Comparison of ENCODE assay signal across 8 mouse cellular contexts in the genomic region with DNA sequence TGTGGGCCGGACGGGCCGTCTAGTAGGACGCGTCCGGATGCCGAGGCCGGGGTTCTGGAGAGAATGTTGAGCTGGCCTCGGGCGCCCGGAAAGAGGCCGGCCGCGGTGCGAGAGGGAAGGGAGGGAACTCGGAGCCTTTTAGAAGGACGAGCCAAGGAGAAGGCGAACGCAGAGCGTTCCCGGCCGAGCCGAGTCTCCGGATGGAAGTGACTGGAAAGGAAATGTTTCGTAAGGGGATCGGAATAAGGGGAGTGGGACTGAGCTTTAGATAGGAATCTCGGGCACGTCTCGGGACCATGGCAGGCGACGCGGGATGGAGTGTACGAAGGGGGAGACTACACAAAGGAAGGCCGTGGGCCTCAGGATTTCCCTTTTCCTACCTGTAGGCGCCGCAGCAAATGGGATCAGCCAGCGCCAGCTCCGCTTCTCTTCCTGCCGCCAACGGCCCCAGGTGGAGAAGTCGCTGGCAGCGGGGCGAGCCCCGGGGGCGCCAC. TPM values are rescaled to one million over a fixed set of nuclear protein-coding genes. Genes with fewer than 3 reads are reported as not detected.
DNase-seq lines count a peak whose midpoint lies in the region; ATAC-seq and TF ChIP-seq lines count a peak whose summit lies in the region.

No protein-coding gene starts in this region.

- TF ChIP-seq CTCF in kidney, adult 2 months (conservative IDR thresholded peaks at IDR 0.05; ENCODE audit: insufficient read depth, insufficient read length, low read depth, low read length): no peak

- peak; percentile 65 for DNase-seq in kidney, adult 2 months
- no peak for DNase-seq in kidney, adult 11 months
- DNase-seq in NIH3T3 (ENCODE audit: low read depth): peak; percentile 71
- DNase-seq in embryo, embryonic 11.5 days (ENCODE audit: low read depth, low spot score): peak; percentile 41
- DNase-seq in heart, postnatal 25 days (ENCODE audit: low spot score): peak; percentile 15
- DNase-seq in midbrain, embryonic 14.5 days: peak; percentile 82
- no peak for DNase-seq in natural killer cell, adult 2 months (ENCODE audit: low spot score in 2 of 2)

- TF ChIP-seq POLR2A in kidney, adult 2 months (IDR thresholded peaks at IDR 0.05; ENCODE audit: low read depth, low read length): peak; percentile 15

- intact Hi-C loops in heart, postnatal 25 days (cut with DNase I): loop anchor here (2.0 to 5.0 kb wide), 2 partner anchors 33 to 79 kb away; partner anchors contain the start of gene Arhgef2

- peaks cover 7% of the 10 kb centered on the region; the same call in 1 of the 2 replicates for H3K4me1 ChIP-seq in kidney, adult 2 months (ENCODE audit: control insufficient read depth, insufficient read depth, low read length)
- H3K4me1 ChIP-seq in limb, embryonic 15.5 days: peaks cover 12% of the 10 kb centered on the region
- peaks cover 17% of the 10 kb centered on the region for H3K4me1 ChIP-seq in midbrain, embryonic 14.5 days (ENCODE audit: control insufficient read depth, insufficient read depth, low read length)

- no peaks in the 10 kb centered on the region for H3K27me3 ChIP-seq in kidney, adult 2 months (replicated peaks; ENCODE audit: control insufficient read depth, insufficient read depth, low read length)
- H3K27me3 ChIP-seq in limb, embryonic 15.5 days: no peaks in the 10 kb centered on the region
- no peaks in the 10 kb centered on the region for H3K27me3 ChIP-seq in midbrain, embryonic 14.5 days (ENCODE audit: control insufficient read depth, insufficient read depth, low read length)

- peak overlapping the region; percentile 82 for H3K4me3 ChIP-seq in kidney, adult 2 months (ENCODE audit: insufficient read depth, low read depth, low read length)
- H3K4me3 ChIP-seq in limb, embryonic 15.5 days: peak overlapping the region; percentile 84
- peak overlapping the region; percentile 95 for H3K4me3 ChIP-seq in midbrain, embryonic 14.5 days (replicated peaks; ENCODE audit: low read depth, low read length)

- H3K9me3 ChIP-seq in limb, embryonic 15.5 days: no peaks in the 10 kb centered on the region
- no peaks in the 10 kb centered on the region for H3K9me3 ChIP-seq in midbrain, embryonic 14.5 days (ENCODE audit: control insufficient read depth, low read length)

- WGBS in kidney, adult 2 months: under 1% methylated on average over 45 of the region's 45 CpGs
- under 1% methylated on average over 45 of the region's 45 CpGs for WGBS in limb, embryonic 15.5 days
- under 1% methylated on average over 45 of the region's 45 CpGs for WGBS in midbrain, embryonic 14.5 days

- H3K36me3 ChIP-seq in kidney, adult 2 months (ENCODE audit: control insufficient read depth, insufficient read depth, low read length): peaks cover 11% of the 10 kb centered on the region
- H3K36me3 ChIP-seq in limb, embryonic 15.5 days: peaks cover 33% of the 10 kb centered on the region
- H3K36me3 ChIP-seq in midbrain, embryonic 14.5 days (ENCODE audit: control insufficient read depth, insufficient read depth, low read length): peaks cover 32% of the 10 kb centered on the region

- peak overlapping the region; percentile 75 for H3K4me2 ChIP-seq in limb, embryonic 15.5 days
- H3K4me2 ChIP-seq in midbrain, embryonic 14.5 days (ENCODE audit: low read length): peak overlapping the region; percentile 66

- ATAC-seq in limb, embryonic 15.5 days (ENCODE audit: insufficient number of reproducible peaks, low FRiP score, low TSS enrichment, low read depth): peak; percentile 66
- peak; percentile 76 for ATAC-seq in midbrain, embryonic 14.5 days (ENCODE audit: low FRiP score, low TSS enrichment)

- peak overlapping the region; percentile 99 for H3K9ac ChIP-seq in limb, embryonic 15.5 days
- peak overlapping the region; percentile 94 for H3K9ac ChIP-seq in midbrain, embryonic 14.5 days (replicated peaks; ENCODE audit: low read length)

- peak overlapping the region; percentile 95 for H3K27ac ChIP-seq in kidney, adult 2 months (ENCODE audit: insufficient read depth, low read depth, low read length)
- H3K27ac ChIP-seq in limb, embryonic 15.5 days: peak overlapping the region; percentile 100
- peak overlapping the region; percentile 97 for H3K27ac ChIP-seq in midbrain, embryonic 14.5 days (replicated peaks; ENCODE audit: low read depth, low read length)

RNA-seq across cellular contexts. Expression of gene Khdc4, which starts 0.4 kb away (rescaled TPM):
- polyA plus RNA-seq in kidney, adult 2 months (2012; rRNA removed): 41.2 and 45.6 TPM in 2 replicates
- total RNA-seq in heart, postnatal 25 days (2021): 10 to 100 TPM; 27.1 to 28.8 TPM
- polyA plus RNA-seq in limb, embryonic 15.5 days (2015; fragmentation: Nextera tagmentation; extraction: Ambion mirVana): 77.9 and 86.7 TPM in 2 replicates
- polyA plus RNA-seq in midbrain, embryonic 14.5 days (2014; fragmentation: Nextera tagmentation; extraction: Ambion mirVana): 68.2 and 91.0 TPM in 2 replicates

RNA-seq across cellular contexts. Expression of gene Rit1, which starts 30.6 kb away (rescaled TPM):
- polyA plus RNA-seq in kidney, adult 2 months (2012; rRNA removed): 37.2 and 48.1 TPM in 2 replicates
- total RNA-seq in heart, postnatal 25 days (2021): 10 to 100 TPM; 71.7 to 76.2 TPM
- 65.7 and 65.8 TPM in 2 replicates for polyA plus RNA-seq in limb, embryonic 15.5 days (2015; fragmentation: Nextera tagmentation; extraction: Ambion mirVana)
- polyA plus RNA-seq in midbrain, embryonic 14.5 days (2014; fragmentation: Nextera tagmentation; extraction: Ambion mirVana): 56.5 and 57.4 TPM in 2 replicates

RNA-seq across cellular contexts. Expression of gene Rxfp4, which starts 33.1 kb away (rescaled TPM):
- polyA plus RNA-seq in kidney, adult 2 months (2012; rRNA removed): 0.06 TPM in 1 of 2 replicates, not detected in the other
- not detected for total RNA-seq in heart, postnatal 25 days (2021)
- 0.19 TPM in 1 of 2 replicates, not detected in the other for polyA plus RNA-seq in limb, embryonic 15.5 days (2015; fragmentation: Nextera tagmentation; extraction: Ambion mirVana)
- polyA plus RNA-seq in midbrain, embryonic 14.5 days (2014; fragmentation: Nextera tagmentation; extraction: Ambion mirVana): not detected in 2 replicates

Comparison
In these comparisons a context has a peak if more than half of its experiments do, and no peak if none do; other contexts are left out.
1. DNase-seq: peak in kidney, adult 2 months (single experiment), NIH3T3 (single experiment), embryo, embryonic 11.5 days (single experiment), heart, postnatal 25 days (single experiment) and midbrain, embryonic 14.5 days (single experiment); none in kidney, adult 11 months (single experiment) and natural killer cell, adult 2 months (0 of 2).
2. Peak in every context shown above with its lines, with median percentiles within 50 percentile points of each other: H3K27ac ChIP-seq and H3K4me3 ChIP-seq.